Mouse (Mus musculus) heart, embryonic 14.5 days (tissue): ENCODE data around the gene Cyp4b1. TPM values are rescaled to one million over a fixed set of nuclear protein-coding genes. Genes with fewer than 3 reads are reported as not detected.

ENCODE experiments used
- ATAC-seq: fragments of 200-750 bp; cut with Nextera tagmentation; 2 replicates; pipeline ENCODE4 v1.8.0; 2017; ENCODE audit warnings: low read depth, moderate TSS enrichment; ENCODE audit not compliant: insufficient number of reproducible peaks, insufficient read depth, low FRiP score
- H3K27ac ChIP-seq, 2 experiments: fragments of 200-500 bp in 1 of 2; fragments of 300-500 bp in 1 of 2; sonication (generic) in 1 of 2; replicated peaks in 1 of 2; 2 replicates each; pipeline ENCODE4 v1.5.1; 2012 to 2014; ENCODE audit warnings: low read depth in 2 of 2, low read length in 2 of 2, control low read depth in 1 of 2, mild to moderate bottlenecking in 1 of 2, mixed read lengths in 1 of 2; ENCODE audit not compliant: control insufficient read depth in 1 of 2, insufficient read depth in 1 of 2
- H3K27me3 ChIP-seq: fragments of 300-500 bp; sonication (generic); 2 replicates; pipeline ENCODE4 v1.6.1; 2014; ENCODE audit warnings: mild to moderate bottlenecking, low read length, control low read depth; ENCODE audit not compliant: control insufficient read depth, insufficient read depth
- H3K36me3 ChIP-seq: fragments of 300-500 bp; sonication (generic); 2 replicates; pipeline ENCODE4 v1.6.1; 2014; ENCODE audit warnings: mild to moderate bottlenecking, control low read depth, low read length, mixed read lengths; ENCODE audit not compliant: control insufficient read depth, insufficient read depth
- H3K4me1 ChIP-seq, 2 experiments: fragments of 200-500 bp in 1 of 2; fragments of 300-500 bp in 1 of 2; sonication (generic) in 1 of 2; 2 replicates each; pipeline ENCODE4 v1.6.1; 2012 to 2014; ENCODE audit warnings: low read length in 2 of 2, control low read depth in 1 of 2, mixed read lengths in 1 of 2; ENCODE audit not compliant: control insufficient read depth in 2 of 2, insufficient read depth in 2 of 2
- H3K4me2 ChIP-seq: fragments of 300-500 bp; sonication (generic); 2 replicates; pipeline ENCODE4 v1.6.1; 2014; ENCODE audit warnings: mild to moderate bottlenecking, low read length
- H3K4me3 ChIP-seq, 2 experiments: fragments of 200-500 bp in 1 of 2; fragments of 300-500 bp in 1 of 2; sonication (generic) in 1 of 2; 2 replicates each; pipeline ENCODE4 v1.5.1; 2012 to 2014; ENCODE audit warnings: low read length in 2 of 2, mild to moderate bottlenecking in 2 of 2, control low read depth in 1 of 2, low read depth in 1 of 2, moderate library complexity in 1 of 2; ENCODE audit not compliant: control insufficient read depth in 1 of 2, insufficient read depth in 1 of 2
- H3K9ac ChIP-seq: fragments of 300-500 bp; sonication (generic); 2 replicates; pipeline ENCODE4 v1.6.1; 2014; ENCODE audit warnings: mild to moderate bottlenecking, low read length
- H3K9me3 ChIP-seq: fragments of 300-500 bp; sonication (generic); 2 replicates; pipeline ENCODE4 v1.6.1; 2016; ENCODE audit warnings: low read length, control low read depth; ENCODE audit not compliant: control insufficient read depth
- WGBS: fragments of 180-500 bp; shearing (Covaris S2); extraction: QIAGEN DNeasy Blood & Tissue Kit; methylation state at CpG from one replicate; pipeline ENCODE4 v1.1.7; 2014; 5-methylcytosine and 5-hydroxymethylcytosine counted together
- polyA plus RNA-seq: library from polyadenylated mRNA; unstranded; fragments of >200 nt; fragmentation: Nextera tagmentation; extraction: Ambion mirVana; gene quantifications from 2 replicates; pipeline ENCODE4 v1.2.1, GENCODE M21; 2014

Cyp4b1 gene
- polyA plus RNA-seq, 1 experiment from 2014 or later, result 1.6 TPM

DNA sequence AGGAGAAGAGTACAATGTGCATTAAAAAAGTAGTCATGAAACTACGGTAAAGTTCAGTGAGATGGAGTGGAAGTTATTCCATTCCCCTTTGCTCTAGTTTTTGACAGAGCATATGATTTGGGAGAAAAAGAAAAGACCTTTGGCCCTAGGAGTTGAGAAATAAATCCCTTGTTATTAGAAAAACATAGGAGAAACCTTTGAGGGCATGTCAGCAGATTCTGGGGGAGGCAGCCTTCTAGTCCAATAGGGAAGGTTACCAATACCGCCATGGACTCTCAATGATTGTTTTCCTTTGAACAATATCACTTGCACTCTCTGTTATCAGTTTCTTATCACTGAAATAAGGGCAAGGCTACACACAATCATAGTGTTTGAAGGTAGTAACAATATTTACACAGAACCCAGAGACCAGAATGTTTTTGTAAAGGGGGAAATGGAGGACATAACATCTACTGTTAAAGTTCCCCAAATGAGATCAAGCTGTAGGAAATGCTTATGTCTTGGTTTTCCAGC lies 50.6 kb downstream of the Cyp4b1 start:
- no peak overlapping the region for H3K4me2 ChIP-seq
- H3K36me3 ChIP-seq, result no peaks in the 10 kb centered on the region
- no peaks in the 10 kb centered on the region for H3K27me3 ChIP-seq
- no peak overlapping the region for H3K27ac ChIP-seq
- WGBS, result 64% methylated on average over 2 of the region's 2 CpGs
- ATAC-seq, result no peak
- H3K4me1 ChIP-seq, result no peaks in the 10 kb centered on the region
- H3K9me3 ChIP-seq, result no peaks in the 10 kb centered on the region
- H3K4me3 ChIP-seq, result no peak overlapping the region
- no peak overlapping the region for H3K9ac ChIP-seq

DNA sequence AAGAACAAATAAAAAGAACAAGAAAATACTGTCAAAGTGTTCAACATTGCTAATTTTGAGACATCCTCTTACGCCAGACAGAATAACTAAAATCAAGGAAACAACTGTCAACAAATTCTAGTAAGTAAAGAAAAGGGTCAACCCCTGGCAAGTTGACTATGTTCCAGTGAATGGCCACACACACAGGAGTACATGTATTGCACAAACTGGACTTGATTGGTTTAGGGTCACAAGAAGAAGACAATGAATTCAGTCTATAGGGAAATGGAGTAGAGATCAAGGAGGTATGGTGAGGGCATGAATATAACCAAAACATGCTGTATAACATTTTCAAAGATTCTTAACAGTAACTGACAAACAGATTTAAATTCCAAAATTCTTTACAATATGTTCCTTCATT lies 51.2 kb downstream of the Cyp4b1 start:
- Histone ChIP-seq H3K9ac (no peak overlapping the region), H3K9me3 (no peaks in the 10 kb centered on the region), H3K4me3 (no peak overlapping the region), H3K27me3 (no peaks in the 10 kb centered on the region), H3K27ac (no peak overlapping the region), H3K4me1 (no peaks in the 10 kb centered on the region), H3K4me2 (no peak overlapping the region), H3K36me3 (no peaks in the 10 kb centered on the region)
- ATAC-seq, result no peak
- WGBS, result 83% methylated on average over 1 of the region's 1 CpGs

DNA sequence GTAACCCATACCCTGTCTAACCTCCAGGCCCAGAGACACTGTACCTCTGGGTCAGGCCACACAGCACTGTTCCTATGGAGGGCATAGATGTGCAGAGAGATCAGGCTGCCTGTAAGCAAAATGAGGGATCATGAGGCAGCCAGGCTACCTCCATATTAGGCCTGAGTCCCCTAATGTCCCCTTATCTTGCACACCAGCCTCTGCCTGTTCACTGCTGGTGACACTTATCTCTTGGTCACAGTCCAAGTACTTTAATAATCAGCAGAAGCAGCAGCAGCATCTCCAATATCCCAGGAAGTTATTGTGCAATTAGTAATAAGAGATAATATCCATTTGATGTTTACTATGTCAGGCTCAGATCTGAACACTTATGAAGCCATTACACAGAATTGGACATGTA lies 64.5 kb downstream of the Cyp4b1 start:
- Histone ChIP-seq H3K4me2 (no peak overlapping the region), H3K36me3 (no peaks in the 10 kb centered on the region), H3K9ac (no peak overlapping the region), H3K9me3 (no peaks in the 10 kb centered on the region), H3K27me3 (no peaks in the 10 kb centered on the region), H3K4me3 (no peak overlapping the region), H3K27ac (no peak overlapping the region), H3K4me1 (no peaks in the 10 kb centered on the region)
- ATAC-seq, result no peak

DNA sequence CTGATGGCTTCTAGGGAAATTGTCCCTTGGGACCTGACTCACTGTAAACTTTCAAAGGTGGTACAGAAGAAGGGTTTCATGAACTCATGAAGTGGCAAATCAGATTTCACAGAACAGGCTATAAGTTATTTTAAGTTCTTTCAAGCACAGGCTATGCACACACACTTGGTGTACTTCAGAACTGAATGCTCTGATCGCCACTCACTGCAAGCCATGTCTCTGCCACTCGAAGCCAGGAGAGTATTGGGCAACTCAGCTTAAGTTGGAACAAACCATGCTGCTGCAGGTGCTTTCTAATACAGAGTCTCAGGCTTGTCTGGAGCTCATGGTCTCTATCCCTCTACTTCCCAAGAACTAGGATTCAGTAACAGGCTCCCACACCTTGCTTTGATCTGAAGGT lies 71.7 kb downstream of the Cyp4b1 start:
- no peak overlapping the region for H3K4me2 ChIP-seq
- no peak overlapping the region for H3K4me3 ChIP-seq
- no peak for ATAC-seq
- H3K27ac ChIP-seq, result no peak overlapping the region
- no peak overlapping the region for H3K9ac ChIP-seq
- H3K27me3 ChIP-seq, result no peaks in the 10 kb centered on the region
- H3K4me1 ChIP-seq, result no peaks in the 10 kb centered on the region
- H3K9me3 ChIP-seq, result no peaks in the 10 kb centered on the region
- WGBS, result 79% methylated on average over 2 of the region's 2 CpGs
- H3K36me3 ChIP-seq, result no peaks in the 10 kb centered on the region

DNA sequence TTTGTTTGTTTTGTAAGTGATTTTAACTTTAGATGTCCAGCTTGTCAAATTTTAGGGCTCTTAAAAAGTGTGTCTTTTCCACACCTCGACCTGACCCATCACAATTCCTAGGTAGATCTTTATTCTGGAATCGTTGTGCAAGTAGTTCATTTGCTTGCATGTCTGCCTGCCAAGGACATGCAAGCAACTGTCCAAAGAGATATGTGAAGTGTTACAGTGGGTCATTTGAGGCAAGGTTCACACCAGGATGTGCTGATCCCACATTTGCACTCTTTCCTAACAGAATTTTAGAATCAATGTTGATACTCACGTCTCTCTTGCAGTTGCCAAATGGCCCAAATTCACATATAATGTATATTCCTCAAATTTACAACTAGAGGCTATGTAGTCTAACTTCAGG lies 72.3 kb downstream of the Cyp4b1 start:
- 62% methylated on average over 3 of the region's 3 CpGs for WGBS
- no peaks in the 10 kb centered on the region for H3K4me1 ChIP-seq

More for the DNA sequence above, 72.3 kb downstream of the Cyp4b1 start:
- no peak overlapping the region for H3K4me3 ChIP-seq
- no peak overlapping the region for H3K27ac ChIP-seq
- no peak for ATAC-seq
- H3K9ac ChIP-seq, result no peak overlapping the region
- H3K4me2 ChIP-seq, result no peak overlapping the region
- H3K9me3 ChIP-seq, result no peaks in the 10 kb centered on the region
- H3K27me3 ChIP-seq, result no peaks in the 10 kb centered on the region
- H3K36me3 ChIP-seq, result no peaks in the 10 kb centered on the region

Other genes with a start within 250 kb of the Cyp4b1 start
- not detected in 2 replicates for gene Cyp4a12b, start 236.1 kb downstream of the Cyp4b1 start, polyA plus RNA-seq
- not detected in 2 replicates for gene Cyp4a30b, start 195.1 kb downstream of the Cyp4b1 start, polyA plus RNA-seq
- gene Cyp4a14, start 151.6 kb downstream of the Cyp4b1 start, polyA plus RNA-seq, result not detected in 2 replicates
- gene Cyp4a10, start 129.5 kb downstream of the Cyp4b1 start, polyA plus RNA-seq, result not detected in 2 replicates
- not detected in 2 replicates for gene Cyp4a31, start 84.1 kb downstream of the Cyp4b1 start, polyA plus RNA-seq
- gene Cyp4a32, start 46.8 kb downstream of the Cyp4b1 start, polyA plus RNA-seq, result not detected in 2 replicates
- gene Efcab14, start 90.0 kb upstream of the Cyp4b1 start, polyA plus RNA-seq, result 32.5 and 32.7 TPM in 2 replicates
- gene Tex38, start 133.3 kb upstream of the Cyp4b1 start, polyA plus RNA-seq, result 0.26 and 0.53 TPM in 2 replicates
- gene Atpaf1, start 137.1 kb upstream of the Cyp4b1 start, polyA plus RNA-seq, result 89.2 and 89.5 TPM in 2 replicates
- gene Mob3c, start 180.4 kb upstream of the Cyp4b1 start, polyA plus RNA-seq, result 6.8 and 8.0 TPM in 2 replicates
- 16.2 and 16.7 TPM in 2 replicates for gene Mknk1, start 191.5 kb upstream of the Cyp4b1 start, polyA plus RNA-seq
- not detected in 2 replicates for gene Kncn, start 236.7 kb upstream of the Cyp4b1 start, polyA plus RNA-seq
- gene 6430628N08Rik, start 242.9 kb upstream of the Cyp4b1 start, polyA plus RNA-seq, result not detected in 2 replicates